In the genomic region with DNA sequence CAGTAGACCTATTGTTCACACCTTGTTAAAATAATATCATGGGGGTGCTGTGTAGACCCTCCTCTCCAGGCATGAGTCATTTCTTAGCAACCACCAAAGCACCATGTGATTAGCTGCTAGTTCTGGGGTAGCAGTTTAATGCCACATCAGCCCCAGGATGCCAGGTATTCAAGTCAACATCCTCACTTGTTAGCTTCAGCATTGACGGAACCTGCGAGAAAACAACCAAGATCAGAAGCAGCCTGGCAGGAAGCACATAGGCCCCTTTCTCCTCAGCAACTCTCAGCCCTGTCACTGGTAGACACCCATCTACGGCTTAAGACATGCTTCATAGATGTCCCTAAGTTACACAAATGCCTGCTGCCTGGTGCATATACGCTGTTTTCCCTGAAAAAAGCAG, we compare ENCODE assay signal across 20 mouse cellular contexts.
"Had no signal": no experiment of that assay in that cellular context is flagged by ENCODE, and none has a peak within 500 bp of the region (broad histone marks: within the 10 kb centered on the region; RNA-seq: fewer than 3 reads in every experiment).

No protein-coding gene starts in this region.

- DNase-seq: liver, postnatal 0 days; lung, adult 2 months; lung, postnatal 14 days; lung, postnatal 36 days; midbrain, embryonic 14.5 days; retina, postnatal 1 day; right cerebral cortex, adult 18-20 months; right cerebral cortex, postnatal 25 days; right cerebral cortex, postnatal 4 days; spleen, adult 18-20 months; thymus, adult 18-20 months; thymus, postnatal 14 days; thymus, postnatal 36 days had no signal

- H3K4me2 ChIP-seq: liver, embryonic 15.5 days; lung, embryonic 15.5 days; midbrain, embryonic 12.5 days; neural tube, embryonic 13.5 days; neural tube, embryonic 15.5 days had no signal

- H3K9ac ChIP-seq: liver, embryonic 15.5 days; liver, postnatal 0 days; lung, embryonic 15.5 days; midbrain, embryonic 12.5 days; neural tube, embryonic 13.5 days; neural tube, embryonic 15.5 days had no signal

- H3K36me3 ChIP-seq: liver, embryonic 15.5 days; lung, embryonic 15.5 days; midbrain, embryonic 10.5 days; midbrain, embryonic 12.5 days; neural tube, embryonic 13.5 days; neural tube, embryonic 15.5 days had no signal

- H3K9me3 ChIP-seq: liver, embryonic 15.5 days; lung, embryonic 15.5 days; midbrain, embryonic 10.5 days; midbrain, embryonic 12.5 days; neural tube, embryonic 13.5 days; neural tube, embryonic 15.5 days had no signal

- ATAC-seq: liver, postnatal 0 days; lung, postnatal 0 days had no signal

- H3K27me3 ChIP-seq: liver, embryonic 15.5 days; lung, embryonic 15.5 days; midbrain, embryonic 12.5 days; neural tube, embryonic 15.5 days had no signal

- H3K4me3 ChIP-seq: liver, embryonic 15.5 days; lung, embryonic 15.5 days; midbrain, embryonic 10.5 days; midbrain, embryonic 12.5 days; neural tube, embryonic 13.5 days; neural tube, embryonic 15.5 days had no signal

- H3K27ac ChIP-seq: liver, embryonic 15.5 days; lung, embryonic 15.5 days; midbrain, embryonic 10.5 days; midbrain, embryonic 12.5 days; neural tube, embryonic 13.5 days; neural tube, embryonic 15.5 days had no signal

- H3K4me1 ChIP-seq: liver, embryonic 15.5 days; lung, embryonic 15.5 days; midbrain, embryonic 10.5 days; midbrain, embryonic 12.5 days; neural tube, embryonic 13.5 days; neural tube, embryonic 15.5 days had no signal
